Mouse (Mus musculus) spleen, adult 2 months (tissue): ENCODE measurements around the gene Ebf4.
A peak's percentile ranks its signal among the peaks of the same experiment; 100 is the strongest.

Experiments used
- CTCF ChIP-seq: fragments of 200-500 bp; IDR thresholded peaks from 2 replicates; pipeline ENCODE4 v1.5.1; 2011; ENCODE audit warnings: mild to moderate bottlenecking, inconsistent platforms; ENCODE audit not compliant: insufficient read depth, insufficient read length, insufficient replicate concordance; ENCODE audit errors: extremely low read depth
- POLR2A ChIP-seq: fragments of 200-500 bp; IDR thresholded peaks from 2 replicates; pipeline ENCODE4 v1.6.1; 2011; ENCODE audit warnings: low read depth, low read length, inconsistent platforms

DNA sequence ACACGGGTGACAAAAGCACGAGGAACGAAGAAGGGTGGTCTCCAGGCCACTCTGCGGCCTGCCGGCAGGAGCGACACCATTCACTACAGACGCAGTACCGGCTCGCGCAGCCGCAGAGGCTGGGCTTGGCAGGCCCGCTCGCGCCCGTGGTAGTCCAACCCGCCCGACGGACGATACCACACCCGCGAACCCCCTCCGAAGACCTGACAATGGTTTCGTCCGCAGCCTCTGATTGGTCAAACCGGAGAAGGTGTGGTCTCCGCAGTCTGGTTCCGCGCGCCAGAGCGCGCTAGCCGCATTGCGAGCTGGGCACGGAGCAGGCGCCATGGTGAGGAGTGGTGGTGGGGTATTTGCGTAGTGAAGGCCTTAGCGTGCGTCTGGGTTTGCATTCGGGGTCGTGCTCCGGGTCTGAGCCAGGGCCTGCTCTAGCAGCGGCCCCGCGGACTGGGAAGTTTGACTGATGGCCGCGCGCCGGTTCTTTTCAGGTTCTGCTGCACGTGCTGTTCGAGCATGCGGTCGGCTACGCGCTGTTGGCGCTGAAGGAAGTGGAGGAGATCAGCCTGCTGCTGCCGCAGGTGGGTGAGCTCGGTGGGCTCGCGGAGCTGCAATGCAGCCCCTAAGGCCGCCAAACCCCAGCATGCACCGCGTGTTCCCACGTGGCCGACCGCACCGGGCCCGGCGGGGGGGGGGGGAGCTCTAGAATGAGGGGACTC is 20.7 kb upstream of the Ebf4 start, which contains the start of gene Nop56:
- no peak for TF ChIP-seq CTCF
- peak; percentile 98 for TF ChIP-seq POLR2A
